Mouse (Mus musculus) gastrocnemius, postnatal 36 days (tissue): ENCODE data around the gene Rgs9bp. TPM values are rescaled to one million over a fixed set of nuclear protein-coding genes. Genes with fewer than 3 reads are reported as not detected.

Experiments
- DNase-seq, 2 experiments: peaks; one replicate each; pipeline ENCODE4 v3.0.0; 2022
- intact Hi-C: fragments of 180-260 bp; cut with DNase I; formaldehyde crosslinking; loops from one replicate; pipeline ENCODE4 v1.15.1; 2025
- long read RNA-seq, 2 experiments: library from polyadenylated mRNA; stranded (forward); transcript quantifications; one replicate each; pipeline ENCODE4 v2.0.0; 2021
- total RNA-seq, 2 experiments: library from RNA; stranded (reverse); gene quantifications; 2 replicates each; pipeline ENCODE4 v1.2.3; 2021

The Rgs9bp gene
- total RNA-seq: under 1 TPM in 1 of 2 experiments, not detected in 1; 0.05 TPM
- long read RNA-seq, experiment 1: 0 reads
- long read RNA-seq, experiment 2: 0 reads

- intact Hi-C loops: no loop called here
Measured at GRCm38 (mm10) chr7:35585191-35586054, at the start of gene Rgs9bp. Gene Rgs9bp (minus strand): TSS chr7:35585582.

GRCm38 (mm10) chr7:35628496-35628895, 43.1 kb upstream of the Rgs9bp start:
- no peak for DNase-seq
- intact Hi-C loops: no loop called here

More at GRCm38 (mm10) chr7:35585191-35586054, at the start of gene Rgs9bp:
- peak in 1 of 2 experiments; percentile 27 for DNase-seq

GRCm38 (mm10) chr7:35627371-35627770, 42.0 kb upstream of the Rgs9bp start:
- intact Hi-C loops: no loop called here
- DNase-seq: no peak

DNA sequence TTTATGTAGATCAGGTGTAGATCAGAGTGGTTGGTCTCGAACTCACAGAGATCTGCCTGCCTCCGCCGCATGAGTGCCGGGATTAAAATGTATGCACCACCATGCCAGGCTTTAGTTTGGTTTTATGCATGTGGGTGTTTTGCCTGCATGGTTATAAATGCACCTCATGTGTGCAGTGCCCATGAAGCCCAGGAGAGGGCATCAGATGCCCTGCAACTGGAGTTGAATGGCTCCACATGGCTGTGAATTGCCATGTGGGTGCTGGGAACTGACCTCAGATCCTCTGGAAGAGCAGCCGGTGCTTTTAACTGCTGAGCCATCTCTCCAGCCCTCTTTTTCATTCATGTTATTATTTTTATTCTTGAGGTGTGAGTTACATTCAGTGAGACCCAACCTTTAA, 40.7 kb upstream of the Rgs9bp start:
- intact Hi-C loops: no loop called here
- no peak for DNase-seq

DNA sequence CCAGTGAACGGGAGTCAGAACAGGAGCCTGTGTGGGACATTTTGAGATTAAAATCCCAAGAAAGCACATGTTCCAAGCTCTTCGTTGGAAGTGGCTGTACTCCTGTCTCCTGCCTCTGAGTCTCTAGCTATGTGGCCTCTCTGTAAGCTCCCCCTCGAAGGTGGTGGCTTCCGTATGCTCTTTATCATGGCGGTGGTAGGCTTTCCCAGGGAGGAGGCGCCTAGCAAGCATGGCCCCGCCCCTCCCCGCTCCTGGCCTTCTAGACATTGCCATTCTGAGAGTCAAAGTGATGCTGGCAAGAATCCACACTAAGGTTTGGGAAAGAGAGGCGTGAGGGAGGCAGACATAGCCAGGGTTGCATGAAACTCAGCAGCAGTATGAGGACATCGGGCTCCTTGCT, 37.2 kb upstream of the Rgs9bp start:
- DNase-seq: no peak
- intact Hi-C loops: no loop called here

DNA sequence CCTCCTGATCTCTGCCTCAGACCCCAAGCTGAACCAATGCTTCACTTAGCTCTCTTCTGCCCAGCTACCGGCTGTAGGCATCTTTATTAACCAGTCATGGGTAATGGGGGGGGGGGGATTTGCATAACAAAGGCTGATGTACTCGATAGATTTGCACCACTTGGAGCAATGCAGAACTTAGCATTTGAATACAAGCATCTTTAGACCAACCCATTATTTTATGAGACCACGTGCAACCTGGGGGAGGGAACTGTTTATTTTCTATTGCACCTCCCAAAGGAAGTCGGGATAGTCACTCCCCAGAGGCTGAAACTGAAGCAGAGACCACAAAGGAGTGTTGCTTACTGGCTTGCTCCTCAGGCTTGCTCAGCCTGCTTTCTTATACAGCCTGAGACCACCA, 32.1 kb upstream of the Rgs9bp start:
- intact Hi-C loops: no loop called here
- no peak for DNase-seq

GRCm38 (mm10) chr7:35609245-35609644, 23.9 kb upstream of the Rgs9bp start:
- intact Hi-C loops: no loop called here
- DNase-seq: no peak

DNA sequence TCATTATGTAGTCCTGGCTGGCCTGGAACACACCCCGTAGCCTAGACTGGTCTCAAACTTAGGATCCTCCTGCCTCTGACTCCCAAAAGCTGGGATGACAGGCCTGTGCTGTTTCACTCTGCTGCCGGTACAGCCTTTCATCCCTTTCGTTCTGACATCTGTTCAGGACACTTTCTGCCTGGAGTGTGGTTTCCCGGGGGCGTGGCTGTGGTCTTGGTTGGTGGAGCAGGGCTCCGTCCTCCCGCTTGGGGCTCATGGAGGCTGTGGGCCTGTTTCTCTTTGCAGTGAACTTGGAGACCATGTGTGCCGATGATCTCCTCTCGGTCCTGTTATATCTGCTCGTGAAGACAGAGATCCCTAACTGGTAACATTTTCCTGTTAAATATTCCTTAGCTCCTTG, 21.4 kb upstream of the Rgs9bp start:
- intact Hi-C loops: no loop called here
- DNase-seq: no peak

GRCm38 (mm10) chr7:35602766-35603165, 17.4 kb upstream of the Rgs9bp start:
- no peak for DNase-seq
- intact Hi-C loops: no loop called here

GRCm38 (mm10) chr7:35601106-35601505, 15.7 kb upstream of the Rgs9bp start:
- DNase-seq: no peak
- intact Hi-C loops: no loop called here

DNA sequence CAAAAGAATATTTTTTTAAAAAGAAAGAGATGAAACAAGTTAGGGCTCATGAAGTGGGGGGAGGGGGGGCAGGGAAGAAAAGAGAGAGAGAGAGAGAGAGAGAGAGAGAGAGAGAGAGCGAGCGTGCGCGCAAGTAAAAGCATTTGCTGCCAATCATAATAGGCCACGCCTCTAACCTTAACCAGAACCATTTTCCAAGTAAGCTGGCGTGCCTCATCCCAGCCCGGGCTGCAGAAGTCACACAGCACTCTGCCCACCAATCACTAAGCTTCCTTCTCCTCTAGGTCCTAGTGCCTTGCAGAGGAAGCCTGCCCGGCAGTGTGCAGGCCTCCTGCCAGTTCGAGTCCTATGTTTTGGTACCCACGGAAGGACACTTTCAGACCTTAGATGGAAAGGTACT, 14.6 kb upstream of the Rgs9bp start:
- intact Hi-C loops: no loop called here
- no peak for DNase-seq

DNA sequence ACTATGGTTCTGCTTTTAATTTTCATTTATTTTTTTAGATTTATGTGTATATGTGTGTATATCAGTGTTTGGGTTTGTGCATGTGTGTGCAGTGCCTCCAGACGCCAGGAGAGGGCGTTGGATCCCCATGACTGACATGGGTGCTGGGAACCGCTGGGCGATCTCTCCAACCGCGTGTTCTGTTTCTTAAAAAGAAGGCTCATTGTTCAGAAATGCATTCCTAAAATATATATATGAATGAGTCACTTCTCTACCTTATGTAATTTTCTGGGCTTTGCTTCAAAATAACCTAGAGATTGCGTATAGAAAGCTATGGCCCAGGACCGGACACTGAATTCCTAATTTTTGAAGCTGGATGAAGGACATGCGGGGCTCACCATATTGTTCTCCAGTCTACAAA, 14.1 kb upstream of the Rgs9bp start:
- no peak for DNase-seq
- intact Hi-C loops: no loop called here

GRCm38 (mm10) chr7:35594311-35594710, 8.9 kb upstream of the Rgs9bp start:
- no peak for DNase-seq
- intact Hi-C loops: no loop called here

GRCm38 (mm10) chr7:35590731-35591191, 5.4 kb upstream of the Rgs9bp start:
- DNase-seq: no peak
- intact Hi-C loops: no loop called here

GRCm38 (mm10) chr7:35589485-35589884, 4.1 kb upstream of the Rgs9bp start:
- intact Hi-C loops: no loop called here
- no peak for DNase-seq

- DNase-seq: no peak
- intact Hi-C loops: no loop called here
Measured at GRCm38 (mm10) chr7:35588680-35589428, 3.5 kb upstream of the Rgs9bp start.

- intact Hi-C loops: no loop called here
- no peak for DNase-seq
Measured at GRCm38 (mm10) chr7:35587728-35588127, 2.3 kb upstream of the Rgs9bp start.

DNA sequence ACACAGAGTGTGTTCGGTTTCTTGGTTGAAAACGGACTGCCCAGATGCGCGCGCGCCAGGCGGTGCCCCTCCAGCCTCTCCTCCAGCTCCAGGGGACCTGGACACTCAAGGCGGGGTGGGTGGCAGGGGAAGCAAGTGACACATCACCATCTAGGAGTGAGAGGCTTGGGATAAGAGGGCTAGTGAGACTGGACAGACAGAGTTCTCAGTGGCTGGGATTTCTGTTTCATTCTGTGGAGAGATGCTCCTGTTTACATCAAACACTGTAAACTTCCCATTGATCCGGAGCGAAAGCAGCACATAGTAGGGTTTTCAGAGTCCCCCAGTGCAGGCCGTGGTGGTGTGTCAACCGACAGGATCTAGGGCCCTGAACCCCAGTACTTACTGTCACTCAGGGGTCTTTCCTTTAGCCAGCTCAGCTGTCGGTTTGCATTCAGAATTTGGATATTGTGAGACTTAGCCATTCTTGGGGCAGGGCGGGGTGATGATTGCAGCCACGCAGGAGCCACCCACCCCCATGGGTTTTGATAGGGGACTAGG, 1.6 kb upstream of the Rgs9bp start:
- intact Hi-C loops: no loop called here
- no peak for DNase-seq

GRCm38 (mm10) chr7:35586055-35586905, 898 bp upstream of the Rgs9bp start, which contains the start of gene Ankrd27:
Gene Ankrd27 (plus strand): TSS chr7:35586244.
- intact Hi-C loops: no loop called here
- peak; percentile 92 to 93 for DNase-seq

- DNase-seq: no peak
- intact Hi-C loops: loop anchor here (5.0 kb wide), 1 partner anchor 53 kb away; no protein-coding TSS in a partner anchor
Measured at GRCm38 (mm10) chr7:35584786-35585190, 594 bp downstream of the Rgs9bp start.
